Mouse (Mus musculus) fat pad, adult 2 months (tissue): Measurements from ENCODE around the gene Trak1.

Source experiments
- DNase-seq: peaks from one replicate; pipeline ENCODE4 v3.0.0-alpha.2; 2011; ENCODE audit warnings: low read depth, low spot score; ENCODE audit errors: extremely low read depth

Trak1 gene

GRCm38 (mm10) chr9:121366135-121366863, 69.0 kb downstream of the Trak1 start:
- peak; percentile 76 for DNase-seq

- peak; percentile 87 for DNase-seq
Observed at GRCm38 (mm10) chr9:121366864-121367245, 69.6 kb downstream of the Trak1 start.

GRCm38 (mm10) chr9:121369573-121369972, 72.3 kb downstream of the Trak1 start:
- no peak for DNase-seq

- DNase-seq: no peak
Observed at GRCm38 (mm10) chr9:121371346-121371891, 74.1 kb downstream of the Trak1 start.

- no peak for DNase-seq
Observed at GRCm38 (mm10) chr9:121371946-121372646, 74.8 kb downstream of the Trak1 start.

GRCm38 (mm10) chr9:121373107-121373506, 75.8 kb downstream of the Trak1 start:
- DNase-seq: no peak

- DNase-seq: no peak
Observed at GRCm38 (mm10) chr9:121373512-121373911, 76.2 kb downstream of the Trak1 start.

GRCm38 (mm10) chr9:121374076-121374863, 77.0 kb downstream of the Trak1 start:
- no peak for DNase-seq

- no peak for DNase-seq
Observed at GRCm38 (mm10) chr9:121374864-121375255, 77.6 kb downstream of the Trak1 start.

- DNase-seq: peak; percentile 64
Observed at GRCm38 (mm10) chr9:121376094-121376493, 78.8 kb downstream of the Trak1 start.

GRCm38 (mm10) chr9:121380310-121380920, 83.1 kb downstream of the Trak1 start:
- no peak for DNase-seq

GRCm38 (mm10) chr9:121381678-121382297, 84.5 kb downstream of the Trak1 start:
- no peak for DNase-seq

GRCm38 (mm10) chr9:121382568-121382967, 85.3 kb downstream of the Trak1 start:
- peak; percentile 90 for DNase-seq

- peak; percentile 76 for DNase-seq
Observed at GRCm38 (mm10) chr9:121383180-121383586, 85.9 kb downstream of the Trak1 start.

- no peak for DNase-seq
Observed at GRCm38 (mm10) chr9:121384620-121385019, 87.3 kb downstream of the Trak1 start.

GRCm38 (mm10) chr9:121385091-121385748, 87.9 kb downstream of the Trak1 start:
- DNase-seq: no peak

- DNase-seq: no peak
Observed at GRCm38 (mm10) chr9:121385749-121386350, 88.5 kb downstream of the Trak1 start.

- no peak for DNase-seq
Observed at GRCm38 (mm10) chr9:121387539-121388272, 90.4 kb downstream of the Trak1 start.
